Mouse (Mus musculus) stomach, embryonic 16.5 days (tissue): ENCODE measurements around the gene Ankrd34b. TPM values are rescaled to one million over a fixed set of nuclear protein-coding genes. Genes with fewer than 3 reads are reported as not detected.

ENCODE experiments used
- ATAC-seq: fragments of 200-750 bp; cut with Nextera tagmentation; 2 replicates; pipeline ENCODE4 v1.8.0; 2017; ENCODE audit warnings: moderate number of reproducible peaks, moderate TSS enrichment; ENCODE audit not compliant: insufficient read depth, low FRiP score
- H3K27ac ChIP-seq: fragments of 300-500 bp; sonication (generic); 2 replicates; pipeline ENCODE4 v1.5.1; 2014; ENCODE audit warnings: low read length
- H3K27me3 ChIP-seq: fragments of 300-500 bp; sonication (generic); 2 replicates; pipeline ENCODE4 v1.6.1; 2014; ENCODE audit warnings: low read length, control low read depth, mixed read lengths; ENCODE audit not compliant: control insufficient read depth, insufficient read depth
- H3K36me3 ChIP-seq: fragments of 300-500 bp; sonication (generic); 2 replicates; pipeline ENCODE4 v1.6.1; 2014; ENCODE audit warnings: low read length; ENCODE audit not compliant: control insufficient read depth, insufficient read depth
- H3K4me1 ChIP-seq: fragments of 300-500 bp; sonication (generic); 2 replicates; pipeline ENCODE4 v1.6.1; 2014; ENCODE audit warnings: low read length, control low read depth, mixed read lengths; ENCODE audit not compliant: control insufficient read depth, insufficient read depth
- H3K4me2 ChIP-seq: fragments of 300-500 bp; sonication (generic); 2 replicates; pipeline ENCODE4 v1.6.1; 2014; ENCODE audit warnings: low read depth, low read length, mixed read lengths
- H3K4me3 ChIP-seq: fragments of 300-500 bp; sonication (generic); replicated peaks from 2 replicates; pipeline ENCODE4 v1.5.1; 2014; ENCODE audit warnings: mild to moderate bottlenecking, low read length
- H3K9ac ChIP-seq: fragments of 300-500 bp; sonication (generic); 2 replicates; pipeline ENCODE4 v1.6.1; 2014; ENCODE audit warnings: low read length
- H3K9me3 ChIP-seq: fragments of 300-500 bp; sonication (generic); replicated peaks from 2 replicates; pipeline ENCODE4 v1.6.1; 2016; ENCODE audit warnings: low read length, control low read depth; ENCODE audit not compliant: control insufficient read depth
- WGBS: fragments of 180-500 bp; shearing (Covaris S2); extraction: QIAGEN DNeasy Blood & Tissue Kit; methylation state at CpG from one replicate; pipeline ENCODE4 v1.1.7; 2014; 5-methylcytosine and 5-hydroxymethylcytosine counted together
- polyA plus RNA-seq: library from polyadenylated mRNA; unstranded; fragments of >200 nt; fragmentation: Nextera tagmentation; extraction: Ambion mirVana; gene quantifications from 2 replicates; pipeline ENCODE4 v1.2.1, GENCODE M21; 2015

The Ankrd34b gene
- polyA plus RNA-seq, 1 experiment from 2014 or later = 0.08 TPM

DNA sequence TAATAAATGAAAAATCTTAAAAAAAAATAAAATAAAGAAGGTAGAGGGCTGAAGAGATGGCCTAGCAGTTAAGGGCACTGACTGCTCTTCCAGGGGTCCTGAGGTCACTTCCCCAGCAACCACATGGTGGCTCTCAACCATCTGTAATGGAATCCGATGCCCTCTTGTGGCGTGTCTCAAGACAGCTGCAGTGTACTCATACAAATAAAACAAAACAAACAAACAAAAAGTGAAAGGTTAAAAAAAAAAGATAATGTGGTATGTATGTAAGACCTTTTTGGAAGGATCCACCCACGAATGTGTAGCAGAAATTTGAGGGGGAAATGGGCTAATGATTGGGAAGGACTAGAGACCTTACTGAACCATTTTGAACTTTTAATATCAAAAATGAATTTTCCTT, 57.7 kb downstream of the Ankrd34b start:
- Histone ChIP-seq H3K4me3 (peak overlapping the region; percentile 58), H3K27me3 (no peaks in the 10 kb centered on the region), H3K4me1 (0 out of 2 replicates have a peak, but pooled peaks cover 4% of the 10 kb centered on the region), H3K36me3 (no peaks in the 10 kb centered on the region), H3K9me3 (no peaks in the 10 kb centered on the region), H3K9ac (peak overlapping the region; percentile 61; the same call in 1 of the 2 replicates), H3K27ac (no peak overlapping the region), H3K4me2 (peak overlapping the region; percentile 64)
- 15% methylated on average over 3 of the region's 3 CpGs for WGBS
- ATAC-seq = no peak; the same call in 1 of the 2 replicates

- Histone ChIP-seq H3K4me3 (peak within 1 kb of the TSS; percentile 58), H3K27me3 (no peaks in the 10 kb centered on the region), H3K36me3 (no peaks in the 10 kb centered on the region), H3K4me2 (peak within 1 kb of the TSS; percentile 64), H3K27ac (no peak within 1 kb of the TSS; the same call in 1 of the 2 replicates), H3K4me1 (0 out of 2 replicates have a peak, but pooled peaks cover 4% of the 10 kb centered on the region), H3K9ac (peak within 1 kb of the TSS; percentile 61), H3K9me3 (no peaks in the 10 kb centered on the region)
- ATAC-seq = peak; percentile 99
- WGBS = 5% methylated on average over 19 of the region's 19 CpGs
Measured at GRCm38 (mm10) chr13:92483852-92484463, 58.3 kb downstream of the Ankrd34b start, which contains the start of gene Fam151b. TSS of gene Fam151b (minus strand) at chr13:92484015.

DNA sequence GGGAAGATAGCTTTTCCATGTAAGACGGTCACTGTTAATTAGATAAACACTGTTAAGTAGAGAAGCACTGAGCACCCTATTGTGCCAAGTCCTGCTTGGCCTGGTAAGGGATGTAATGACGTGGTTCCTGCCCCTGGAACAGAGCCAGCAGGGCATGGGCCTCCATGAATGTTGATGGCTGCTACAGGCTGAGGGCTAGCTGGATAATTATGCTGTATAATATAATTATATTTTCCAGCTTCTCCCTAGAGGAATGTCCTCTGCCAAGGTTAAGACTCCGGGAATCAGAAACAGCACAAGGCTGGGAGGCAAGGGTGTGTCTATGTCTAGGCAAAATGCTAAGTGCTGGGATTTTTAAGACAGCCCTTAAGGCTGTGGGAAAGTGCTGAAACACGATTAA, 65.1 kb downstream of the Ankrd34b start:
- Histone ChIP-seq H3K27me3 (no peaks in the 10 kb centered on the region), H3K4me3 (no peak overlapping the region), H3K9ac (no peak overlapping the region), H3K27ac (no peak overlapping the region), H3K9me3 (no peaks in the 10 kb centered on the region), H3K4me2 (no peak overlapping the region), H3K36me3 (no peaks in the 10 kb centered on the region), H3K4me1 (no peaks in the 10 kb centered on the region)
- 65% methylated on average over 4 of the region's 4 CpGs for WGBS
- no peak for ATAC-seq

Other genes with a start within 250 kb of the Ankrd34b start
- 0.62 and 0.90 TPM in 2 replicates for gene Gm20379, start 119.9 kb upstream of the Ankrd34b start, polyA plus RNA-seq
- 11.6 and 12.7 TPM in 2 replicates for gene Dhfr, start 71.2 kb upstream of the Ankrd34b start, polyA plus RNA-seq
- 20.1 and 20.5 TPM in 2 replicates for gene Msh3, start 70.9 kb upstream of the Ankrd34b start, polyA plus RNA-seq
- gene Fam151b, start 58.1 kb downstream of the Ankrd34b start, polyA plus RNA-seq = 0.12 and 0.26 TPM in 2 replicates
- gene Zfyve16, start 105.0 kb downstream of the Ankrd34b start, polyA plus RNA-seq = 10.0 and 10.2 TPM in 2 replicates
- not detected in 2 replicates for gene Spz1, start 150.3 kb downstream of the Ankrd34b start, polyA plus RNA-seq
- 29.9 and 30.8 TPM in 2 replicates for gene Serinc5, start 185.2 kb downstream of the Ankrd34b start, polyA plus RNA-seq